8 mouse cellular contexts compared by ENCODE assay signal in the genomic region with DNA sequence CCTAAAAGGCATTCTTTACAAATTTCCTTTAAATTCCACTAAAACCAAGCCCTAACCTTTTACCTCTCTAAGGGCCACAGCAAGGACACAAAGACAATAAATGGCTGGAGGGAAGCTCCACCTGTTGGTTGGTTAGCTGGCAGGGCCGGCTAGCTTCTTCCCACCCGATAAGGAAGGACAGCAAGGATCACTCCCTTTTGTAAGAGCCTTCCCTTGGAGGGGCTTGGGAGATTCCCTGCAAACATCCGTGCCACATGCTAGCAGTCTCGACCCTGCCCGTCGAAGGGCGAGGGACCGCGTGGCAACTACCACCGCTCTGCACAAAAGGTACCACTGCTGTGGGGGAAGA. TPM values are rescaled to one million over a fixed set of nuclear protein-coding genes. Genes with fewer than 3 reads are reported as not detected.
DNase-seq lines count a peak whose midpoint lies in the region; ATAC-seq and TF ChIP-seq lines count a peak whose summit lies in the region.

No protein-coding gene starts in this region.

- H3K27ac ChIP-seq in lung, embryonic 14.5 days (ENCODE audit: low read depth), result peak overlapping the region; percentile 99
- H3K27ac ChIP-seq in embryonic facial prominence, embryonic 13.5 days, result peak overlapping the region; percentile 99
- H3K27ac ChIP-seq in intestine, postnatal 0 days (ENCODE audit: low read depth, low read length), result peak overlapping the region; percentile 97
- peak overlapping the region; percentile 100 for H3K27ac ChIP-seq in neural tube, embryonic 12.5 days

- H3K4me1 ChIP-seq in lung, embryonic 14.5 days (ENCODE audit: insufficient read depth), result peaks cover 17% of the 10 kb centered on the region
- H3K4me1 ChIP-seq in embryonic facial prominence, embryonic 13.5 days, result peaks cover 38% of the 10 kb centered on the region
- H3K4me1 ChIP-seq in intestine, postnatal 0 days (replicated peaks; ENCODE audit: control insufficient read depth, insufficient read depth, low read length), result no peaks in the 10 kb centered on the region
- peaks cover 28% of the 10 kb centered on the region for H3K4me1 ChIP-seq in neural tube, embryonic 12.5 days

- H3K9me3 ChIP-seq in lung, embryonic 14.5 days (ENCODE audit: low read depth, low read length), result no peaks in the 10 kb centered on the region
- H3K9me3 ChIP-seq in embryonic facial prominence, embryonic 13.5 days, result no peaks in the 10 kb centered on the region
- no peaks in the 10 kb centered on the region for H3K9me3 ChIP-seq in intestine, postnatal 0 days (ENCODE audit: control insufficient read depth)
- H3K9me3 ChIP-seq in neural tube, embryonic 12.5 days, result no peaks in the 10 kb centered on the region

- no peak for ATAC-seq in lung, embryonic 14.5 days (ENCODE audit: insufficient read depth)
- no peak for ATAC-seq in embryonic facial prominence, embryonic 13.5 days (ENCODE audit: insufficient number of reproducible peaks, insufficient read depth, low FRiP score, low TSS enrichment, low read depth)
- no peak for ATAC-seq in intestine, postnatal 0 days
- ATAC-seq in neural tube, embryonic 12.5 days (ENCODE audit: low FRiP score, low read depth), result no peak

- no peak for TF ChIP-seq CTCF in lung, embryonic 14.5 days (IDR thresholded peaks at IDR 0.05; ENCODE audit: low read depth)
- TF ChIP-seq CTCF in intestine, postnatal 0 days (IDR thresholded peaks at IDR 0.05; ENCODE audit: low read depth), result peak; percentile 54

- peak; percentile 66 for DNase-seq in lung, embryonic 14.5 days
- DNase-seq in lung, postnatal 25 days (ENCODE audit: low spot score), result no peak
- DNase-seq in layer of hippocampus, adult 8-10 months (ENCODE audit: low spot score in 2 of 2), result no peak
- DNase-seq in adrenal gland, postnatal 4 days (ENCODE audit: low spot score in 2 of 2), result no peak
- no peak for DNase-seq in thymus, postnatal 4 days

- peak overlapping the region; percentile 84 for H3K4me2 ChIP-seq in lung, embryonic 14.5 days
- peak overlapping the region; percentile 84 for H3K4me2 ChIP-seq in embryonic facial prominence, embryonic 13.5 days
- H3K4me2 ChIP-seq in intestine, postnatal 0 days (replicated peaks; ENCODE audit: low read depth), result peak overlapping the region; percentile 89
- peak overlapping the region; percentile 93 for H3K4me2 ChIP-seq in neural tube, embryonic 12.5 days (replicated peaks)

- H3K9ac ChIP-seq in lung, embryonic 14.5 days, result peak overlapping the region; percentile 97
- H3K9ac ChIP-seq in embryonic facial prominence, embryonic 13.5 days, result peak overlapping the region; percentile 99
- H3K9ac ChIP-seq in intestine, postnatal 0 days (ENCODE audit: low read depth, low read length), result peak overlapping the region; percentile 95
- H3K9ac ChIP-seq in neural tube, embryonic 12.5 days, result peak overlapping the region; percentile 100

- H3K36me3 ChIP-seq in lung, embryonic 14.5 days (ENCODE audit: insufficient read depth), result peaks cover 24% of the 10 kb centered on the region
- H3K36me3 ChIP-seq in embryonic facial prominence, embryonic 13.5 days, result peaks cover 26% of the 10 kb centered on the region
- peaks cover 15% of the 10 kb centered on the region; the same call in 1 of the 2 replicates for H3K36me3 ChIP-seq in intestine, postnatal 0 days (ENCODE audit: control insufficient read depth, insufficient read depth)
- H3K36me3 ChIP-seq in neural tube, embryonic 12.5 days, result peaks cover 24% of the 10 kb centered on the region

- no peaks in the 10 kb centered on the region for H3K27me3 ChIP-seq in lung, embryonic 14.5 days (ENCODE audit: insufficient read depth, low read length)
- no peaks in the 10 kb centered on the region for H3K27me3 ChIP-seq in embryonic facial prominence, embryonic 13.5 days
- no peaks in the 10 kb centered on the region for H3K27me3 ChIP-seq in intestine, postnatal 0 days (replicated peaks; ENCODE audit: control insufficient read depth, insufficient read depth, low read length)
- H3K27me3 ChIP-seq in neural tube, embryonic 12.5 days (replicated peaks), result no peaks in the 10 kb centered on the region

- H3K4me3 ChIP-seq in lung, embryonic 14.5 days (ENCODE audit: low read depth, low read length), result peak overlapping the region; percentile 82
- H3K4me3 ChIP-seq in embryonic facial prominence, embryonic 13.5 days, result peak overlapping the region; percentile 93
- peak overlapping the region; percentile 81 for H3K4me3 ChIP-seq in intestine, postnatal 0 days (ENCODE audit: low read depth, low read length)
- peak overlapping the region; percentile 100 for H3K4me3 ChIP-seq in neural tube, embryonic 12.5 days

- WGBS in lung, embryonic 14.5 days, result under 1% methylated on average over 10 of the region's 10 CpGs
- WGBS in embryonic facial prominence, embryonic 13.5 days, result under 1% methylated on average over 10 of the region's 10 CpGs
- under 1% methylated on average over 10 of the region's 10 CpGs for WGBS in intestine, postnatal 0 days
- WGBS in neural tube, embryonic 12.5 days, result 1% methylated on average over 10 of the region's 10 CpGs

RNA-seq across cellular contexts. Expression of a gene that starts 1.0 kb away (rescaled TPM):
- polyA plus RNA-seq in lung, embryonic 14.5 days (2014; fragmentation: Nextera tagmentation; extraction: Ambion mirVana), result 645 and 660 TPM in 2 replicates
- 501 and 535 TPM in 2 replicates for polyA plus RNA-seq in embryonic facial prominence, embryonic 13.5 days (2015; fragmentation: Nextera tagmentation; extraction: Ambion mirVana)
- 265 and 272 TPM in 2 replicates for polyA plus RNA-seq in intestine, postnatal 0 days (2015; fragmentation: Nextera tagmentation; extraction: Ambion mirVana)
- 589 and 719 TPM in 2 replicates for polyA plus RNA-seq in neural tube, embryonic 12.5 days (2016; fragmentation: Nextera tagmentation; extraction: Ambion mirVana)
- 100 to 1,000 TPM; 443 to 537 (median 496) TPM for total RNA-seq in layer of hippocampus, adult 8-10 months (2022)
- 1,000 to 10,000 TPM; 1,342 to 1,567 TPM for total RNA-seq in adrenal gland, postnatal 4 days (2021)
